Mouse (Mus musculus) heart, postnatal 25 days (tissue): ENCODE data around the gene Gm17361. TPM values are rescaled to one million over a fixed set of nuclear protein-coding genes. Genes with fewer than 3 reads are reported as not detected.
"Not testable (repeated sequence)": the region's sequence is repeated elsewhere in the genome, so short reads cannot be mapped to it uniquely, and the experiment has no call there.

Source experiments
- DNase-seq: peaks from one replicate; pipeline ENCODE4 v3.0.0; 2022; ENCODE audit warnings: low spot score
- intact Hi-C: fragments of 180-260 bp; cut with DNase I; formaldehyde crosslinking; loops from one replicate; pipeline ENCODE4 v1.15.1; 2025
- total RNA-seq, 2 experiments: library from RNA; stranded (reverse); gene quantifications; 2 replicates each; pipeline ENCODE4 v1.2.3; 2021

The Gm17361 gene
- total RNA-seq, result not detected

DNA sequence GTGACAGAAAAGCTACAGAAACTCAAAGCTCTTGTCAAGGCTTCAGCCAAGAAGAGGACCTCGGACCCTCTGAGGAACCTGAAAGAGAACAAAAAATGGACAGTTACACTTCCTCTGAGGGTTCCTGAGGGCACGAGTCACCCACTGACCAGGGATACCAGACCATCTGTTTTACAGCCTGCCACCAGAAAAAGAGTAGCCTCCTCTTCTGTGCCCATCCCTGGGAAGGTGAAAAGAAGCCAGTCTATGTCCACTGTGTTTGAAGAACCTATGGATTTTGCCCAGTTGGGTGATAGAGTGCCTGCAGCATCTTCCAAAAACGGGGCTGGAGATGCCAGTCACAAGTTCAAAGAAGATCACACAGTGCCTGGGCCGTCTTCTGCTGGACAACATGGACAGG is at the start of gene Gm17361:
TSS of gene Gm17361 (plus strand) at position 301 of the 400 bp plus-strand sequence.
- intact Hi-C loops, DNase-seq: not testable (repeated sequence)
